Mouse (Mus musculus): ENCODE measurements around the gene Fitm1. TPM values are rescaled to one million over a fixed set of nuclear protein-coding genes. Genes with fewer than 3 reads are reported as not detected.

The Fitm1 gene
- polyA plus RNA-seq, 1 experiment from 2014 or later, result 5.9 TPM

Other genes with a start within 250 kb of the Fitm1 start
- gene Dhrs4, start 96.9 kb upstream of the Fitm1 start, polyA plus RNA-seq (2014; fragmentation: Nextera tagmentation; extraction: Ambion mirVana), result 49.5 and 58.3 TPM in 2 replicates
- gene Carmil3, start 85.0 kb upstream of the Fitm1 start, polyA plus RNA-seq (2014; fragmentation: Nextera tagmentation; extraction: Ambion mirVana), result 4.9 TPM in 2 replicates
- 0.24 and 0.29 TPM in 2 replicates for gene Cpne6, start 65.2 kb upstream of the Fitm1 start, polyA plus RNA-seq (2014; fragmentation: Nextera tagmentation; extraction: Ambion mirVana)
- not detected in 2 replicates for gene Nrl, start 50.6 kb upstream of the Fitm1 start, polyA plus RNA-seq (2014; fragmentation: Nextera tagmentation; extraction: Ambion mirVana)
- gene Pck2, start 35.4 kb upstream of the Fitm1 start, polyA plus RNA-seq (2014; fragmentation: Nextera tagmentation; extraction: Ambion mirVana), result 12.7 and 14.6 TPM in 2 replicates
- 69.7 and 76.6 TPM in 2 replicates for gene Dcaf11, start 15.6 kb upstream of the Fitm1 start, polyA plus RNA-seq (2014; fragmentation: Nextera tagmentation; extraction: Ambion mirVana)
- not detected in 2 replicates for gene A730061H03Rik, start 15.2 kb upstream of the Fitm1 start, polyA plus RNA-seq (2014; fragmentation: Nextera tagmentation; extraction: Ambion mirVana)
- gene Psme1, start 2.5 kb downstream of the Fitm1 start, polyA plus RNA-seq (2014; fragmentation: Nextera tagmentation; extraction: Ambion mirVana), result 136 and 139 TPM in 2 replicates
- 3.8 and 5.3 TPM in 2 replicates for gene Emc9, start 9.7 kb downstream of the Fitm1 start, polyA plus RNA-seq (2014; fragmentation: Nextera tagmentation; extraction: Ambion mirVana)
- gene Psme2, start 15.5 kb downstream of the Fitm1 start, polyA plus RNA-seq (2014; fragmentation: Nextera tagmentation; extraction: Ambion mirVana), result 237 and 259 TPM in 2 replicates
- 9.7 and 11.8 TPM in 2 replicates for gene Rnf31, start 16.1 kb downstream of the Fitm1 start, polyA plus RNA-seq (2014; fragmentation: Nextera tagmentation; extraction: Ambion mirVana)
- 4.9 and 5.2 TPM in 2 replicates for gene Irf9, start 28.0 kb downstream of the Fitm1 start, polyA plus RNA-seq (2014; fragmentation: Nextera tagmentation; extraction: Ambion mirVana)
- 3.8 and 4.2 TPM in 2 replicates for gene Rec8, start 42.4 kb downstream of the Fitm1 start, polyA plus RNA-seq (2014; fragmentation: Nextera tagmentation; extraction: Ambion mirVana)
- 85.0 and 86.9 TPM in 2 replicates for gene Ipo4, start 60.3 kb downstream of the Fitm1 start, polyA plus RNA-seq (2014; fragmentation: Nextera tagmentation; extraction: Ambion mirVana)
- gene Gm49378, start 62.3 kb downstream of the Fitm1 start, polyA plus RNA-seq (2014; fragmentation: Nextera tagmentation; extraction: Ambion mirVana), result 2.6 and 3.5 TPM in 2 replicates
- 68.4 and 70.2 TPM in 2 replicates for gene Tm9sf1, start 68.2 kb downstream of the Fitm1 start, polyA plus RNA-seq (2014; fragmentation: Nextera tagmentation; extraction: Ambion mirVana)
- gene Tssk4, start 74.6 kb downstream of the Fitm1 start, polyA plus RNA-seq (2014; fragmentation: Nextera tagmentation; extraction: Ambion mirVana), result 0.38 and 0.84 TPM in 2 replicates
- 62.5 and 63.6 TPM in 2 replicates for gene Mdp1, start 84.9 kb downstream of the Fitm1 start, polyA plus RNA-seq (2014; fragmentation: Nextera tagmentation; extraction: Ambion mirVana)
- gene Gmpr2, start 96.3 kb downstream of the Fitm1 start, polyA plus RNA-seq (2014; fragmentation: Nextera tagmentation; extraction: Ambion mirVana), result 60.7 and 67.7 TPM in 2 replicates
- 622 and 636 TPM in 2 replicates for gene Nedd8, start 96.5 kb downstream of the Fitm1 start, polyA plus RNA-seq (2014; fragmentation: Nextera tagmentation; extraction: Ambion mirVana)
- 61.3 and 67.7 TPM in 2 replicates for gene Tinf2, start 106.2 kb downstream of the Fitm1 start, polyA plus RNA-seq (2014; fragmentation: Nextera tagmentation; extraction: Ambion mirVana)
- 1.1 and 1.5 TPM in 2 replicates for gene Tgm1, start 138.3 kb downstream of the Fitm1 start, polyA plus RNA-seq (2014; fragmentation: Nextera tagmentation; extraction: Ambion mirVana)
- gene Rabggta, start 146.6 kb downstream of the Fitm1 start, polyA plus RNA-seq (2014; fragmentation: Nextera tagmentation; extraction: Ambion mirVana), result 19.9 and 21.5 TPM in 2 replicates
- 75.9 and 84.8 TPM in 2 replicates for gene Dhrs1, start 170.1 kb downstream of the Fitm1 start, polyA plus RNA-seq (2014; fragmentation: Nextera tagmentation; extraction: Ambion mirVana)
- gene Nop9, start 170.1 kb downstream of the Fitm1 start, polyA plus RNA-seq (2014; fragmentation: Nextera tagmentation; extraction: Ambion mirVana), result 53.8 and 59.4 TPM in 2 replicates
- gene Cideb, start 182.8 kb downstream of the Fitm1 start, polyA plus RNA-seq (2014; fragmentation: Nextera tagmentation; extraction: Ambion mirVana), result 0.18 and 0.35 TPM in 2 replicates
- 0.31 and 0.34 TPM in 2 replicates for gene Ltb4r2, start 185.8 kb downstream of the Fitm1 start, polyA plus RNA-seq (2014; fragmentation: Nextera tagmentation; extraction: Ambion mirVana)
- gene Ltb4r1, start 190.3 kb downstream of the Fitm1 start, polyA plus RNA-seq (2014; fragmentation: Nextera tagmentation; extraction: Ambion mirVana), result not detected in 2 replicates
- 10.6 and 13.0 TPM in 2 replicates for gene Adcy4, start 208.5 kb downstream of the Fitm1 start, polyA plus RNA-seq (2014; fragmentation: Nextera tagmentation; extraction: Ambion mirVana)
- 33.7 and 38.8 TPM in 2 replicates for gene Ripk3, start 213.2 kb downstream of the Fitm1 start, polyA plus RNA-seq (2014; fragmentation: Nextera tagmentation; extraction: Ambion mirVana)
- 53.7 and 61.6 TPM in 2 replicates for gene Nfatc4, start 247.5 kb downstream of the Fitm1 start, polyA plus RNA-seq (2014; fragmentation: Nextera tagmentation; extraction: Ambion mirVana)